Mouse (Mus musculus) ES-Bruce4 (cell line): ENCODE measurements around the gene Begain.

Source experiments
- CTCF ChIP-seq: IDR thresholded peaks from one replicate; pipeline ENCODE4 v1.8.1; 2011; ENCODE audit warnings: low read depth, low read length
- EP300 ChIP-seq: IDR thresholded peaks from 2 replicates; pipeline ENCODE4 v1.6.1; 2011; ENCODE audit warnings: low read depth, low read length; ENCODE audit not compliant: insufficient read depth
- POLR2A ChIP-seq: IDR thresholded peaks from one replicate; pipeline ENCODE4 v1.8.1; 2011; ENCODE audit warnings: low read length; ENCODE audit not compliant: insufficient read depth

- TF ChIP-seq CTCF (no peak), POLR2A (no peak), EP300 (no peak)
These were observed 65.0 kb downstream of the Begain start for GRCm38 (mm10) chr12:109002978-109003377.
